9 mouse cellular contexts compared by ENCODE assay signal in genomic region chr7:65357538-65357937, GRCm38 (mm10).
DNase-seq lines count a peak whose midpoint lies in the region; ATAC-seq and TF ChIP-seq lines count a peak whose summit lies in the region.
"Had no signal": no experiment of that assay in that cellular context is flagged by ENCODE, and none has a peak within 500 bp of the region (broad histone marks: within the 10 kb centered on the region; RNA-seq: fewer than 3 reads in every experiment).

No protein-coding gene starts in this region.

- no peaks in the 10 kb centered on the region for H3K9me3 ChIP-seq in forebrain, embryonic 15.5 days
- H3K9me3 ChIP-seq in forebrain, embryonic 12.5 days = no peaks in the 10 kb centered on the region
- H3K9me3 ChIP-seq in forebrain, embryonic 16.5 days (ENCODE audit: control insufficient read depth, low read length) = no peaks in the 10 kb centered on the region
- no peaks in the 10 kb centered on the region for H3K9me3 ChIP-seq in kidney, embryonic 14.5 days (ENCODE audit: control insufficient read depth, low read length)
- H3K9me3 ChIP-seq in stomach, postnatal 0 days (ENCODE audit: control insufficient read depth, low read length) = no peaks in the 10 kb centered on the region
- H3K9me3 ChIP-seq: liver, embryonic 13.5 days had no signal

- H3K27ac ChIP-seq in forebrain, embryonic 15.5 days (replicated peaks) = peak overlapping the region; percentile 69
- no peak overlapping the region for H3K27ac ChIP-seq in forebrain, embryonic 12.5 days
- peak overlapping the region; percentile 29 for H3K27ac ChIP-seq in forebrain, embryonic 16.5 days (ENCODE audit: low read length)
- peak overlapping the region; percentile 17; the same call in 1 of the 2 replicates for H3K27ac ChIP-seq in kidney, embryonic 14.5 days (ENCODE audit: low read depth, low read length)
- H3K27ac ChIP-seq in stomach, postnatal 0 days (replicated peaks) = 0 out of 2 replicates have a peak overlapping the region, but pooled peaks have one; percentile 13
- H3K27ac ChIP-seq: liver, embryonic 13.5 days had no signal

- peaks cover 24% of the 10 kb centered on the region for H3K4me1 ChIP-seq in forebrain, embryonic 15.5 days
- peaks cover 18% of the 10 kb centered on the region for H3K4me1 ChIP-seq in forebrain, embryonic 12.5 days
- H3K4me1 ChIP-seq in forebrain, embryonic 16.5 days (replicated peaks; ENCODE audit: control insufficient read depth, insufficient read depth, low read length) = peaks cover 11% of the 10 kb centered on the region
- H3K4me1 ChIP-seq in kidney, embryonic 14.5 days (ENCODE audit: control insufficient read depth, insufficient read depth, low read length) = peaks cover 27% of the 10 kb centered on the region
- H3K4me1 ChIP-seq in stomach, postnatal 0 days (replicated peaks; ENCODE audit: control insufficient read depth, insufficient read depth) = peaks cover 3% of the 10 kb centered on the region

- TF ChIP-seq CTCF in stomach, postnatal 0 days (IDR thresholded peaks at IDR 0.05; ENCODE audit: low read depth) = no peak

- DNase-seq in Muller cell, postnatal 12 days (ENCODE audit: inconsistent ontology term) = peak; percentile 85
- DNase-seq in left cerebral cortex, postnatal 4 days = peak; percentile 72
- DNase-seq in stomach, postnatal 0 days (ENCODE audit: low spot score) = peak; percentile 36
- DNase-seq in urinary bladder, postnatal 10 days (ENCODE audit: low spot score) = no peak
- DNase-seq: liver, embryonic 13.5 days had no signal

- H3K27me3 ChIP-seq in forebrain, embryonic 15.5 days = no peaks in the 10 kb centered on the region
- H3K27me3 ChIP-seq in forebrain, embryonic 12.5 days = no peaks in the 10 kb centered on the region
- H3K27me3 ChIP-seq in forebrain, embryonic 16.5 days (replicated peaks; ENCODE audit: control insufficient read depth, insufficient read depth, low read length) = no peaks in the 10 kb centered on the region
- H3K27me3 ChIP-seq in kidney, embryonic 14.5 days (ENCODE audit: control insufficient read depth, insufficient read depth, low read length) = no peaks in the 10 kb centered on the region
- H3K27me3 ChIP-seq in stomach, postnatal 0 days (ENCODE audit: control insufficient read depth, insufficient read depth, low read length) = no peaks in the 10 kb centered on the region
- H3K27me3 ChIP-seq: liver, embryonic 13.5 days had no signal

- no peak overlapping the region for H3K4me3 ChIP-seq in forebrain, embryonic 15.5 days
- H3K4me3 ChIP-seq in forebrain, embryonic 12.5 days (replicated peaks) = no peak overlapping the region
- no peak overlapping the region for H3K4me3 ChIP-seq in forebrain, embryonic 16.5 days (replicated peaks; ENCODE audit: low read length)
- no peak overlapping the region for H3K4me3 ChIP-seq in kidney, embryonic 14.5 days (ENCODE audit: low read length)
- H3K4me3 ChIP-seq in stomach, postnatal 0 days (ENCODE audit: low read depth, low read length) = no peak overlapping the region
- H3K4me3 ChIP-seq: liver, embryonic 13.5 days had no signal

- ATAC-seq in forebrain, embryonic 15.5 days (replicated peaks) = peak; percentile 76
- no peak for ATAC-seq in forebrain, embryonic 12.5 days (ENCODE audit: low FRiP score)
- ATAC-seq in forebrain, embryonic 16.5 days = peak; percentile 74
- ATAC-seq in kidney, embryonic 14.5 days (ENCODE audit: low FRiP score, low TSS enrichment) = no peak
- ATAC-seq in stomach, postnatal 0 days (ENCODE audit: low FRiP score, low TSS enrichment) = no peak

- no peaks in the 10 kb centered on the region for H3K36me3 ChIP-seq in forebrain, embryonic 15.5 days
- H3K36me3 ChIP-seq in forebrain, embryonic 12.5 days (replicated peaks) = no peaks in the 10 kb centered on the region
- H3K36me3 ChIP-seq in forebrain, embryonic 16.5 days (ENCODE audit: control insufficient read depth, insufficient read depth) = no peaks in the 10 kb centered on the region
- no peaks in the 10 kb centered on the region for H3K36me3 ChIP-seq in kidney, embryonic 14.5 days (ENCODE audit: control insufficient read depth, insufficient read depth, low read length)
- no peaks in the 10 kb centered on the region for H3K36me3 ChIP-seq in stomach, postnatal 0 days (ENCODE audit: control insufficient read depth, insufficient read depth, low read length)
- H3K36me3 ChIP-seq: liver, embryonic 13.5 days had no signal

- H3K9ac ChIP-seq in forebrain, embryonic 15.5 days (replicated peaks) = no peak overlapping the region
- no peak overlapping the region for H3K9ac ChIP-seq in forebrain, embryonic 12.5 days
- no peak overlapping the region for H3K9ac ChIP-seq in forebrain, embryonic 16.5 days (replicated peaks; ENCODE audit: low read depth, low read length)
- 0 out of 2 replicates have a peak overlapping the region, but pooled peaks have one; percentile 12 for H3K9ac ChIP-seq in kidney, embryonic 14.5 days (ENCODE audit: low read depth, low read length)
- H3K9ac ChIP-seq in stomach, postnatal 0 days (ENCODE audit: low read length) = no peak overlapping the region
- H3K9ac ChIP-seq: liver, embryonic 13.5 days had no signal

- H3K4me2 ChIP-seq in forebrain, embryonic 15.5 days (replicated peaks) = no peak overlapping the region
- no peak overlapping the region for H3K4me2 ChIP-seq in forebrain, embryonic 12.5 days
- no peak overlapping the region for H3K4me2 ChIP-seq in forebrain, embryonic 16.5 days (ENCODE audit: low read length)
- no peak overlapping the region for H3K4me2 ChIP-seq in kidney, embryonic 14.5 days (replicated peaks; ENCODE audit: low read depth, low read length)
- H3K4me2 ChIP-seq in stomach, postnatal 0 days (replicated peaks; ENCODE audit: low read depth) = no peak overlapping the region
- H3K4me2 ChIP-seq: liver, embryonic 13.5 days had no signal

- no peak for TF ChIP-seq EP300 in stomach, postnatal 0 days (optimal IDR thresholded peaks at IDR 0.05)

- intact Hi-C loops in left cerebral cortex, postnatal 4 days (cut with DNase I) = no loop called here

- WGBS in forebrain, embryonic 15.5 days = 3% methylated on average over 1 of the region's 1 CpGs
- 38% methylated on average over 1 of the region's 1 CpGs for WGBS in forebrain, embryonic 12.5 days
- WGBS in forebrain, embryonic 16.5 days = 6% methylated on average over 1 of the region's 1 CpGs
- 0% methylated on average over 1 of the region's 1 CpGs for WGBS in kidney, embryonic 14.5 days
- WGBS in stomach, postnatal 0 days = 7% methylated on average over 1 of the region's 1 CpGs

Comparison
In these comparisons a context has a peak if more than half of its experiments do, and no peak if none do; other contexts are left out.
1. ATAC-seq: peak in forebrain, embryonic 15.5 days (single experiment) and forebrain, embryonic 16.5 days (single experiment); none in forebrain, embryonic 12.5 days (single experiment), kidney, embryonic 14.5 days (single experiment) and stomach, postnatal 0 days (single experiment).